Mouse (Mus musculus): ENCODE results near the gene Zfp92. TPM values are rescaled to one million over a fixed set of nuclear protein-coding genes. Genes with fewer than 3 reads are reported as not detected.

The Zfp92 gene
- polyA plus RNA-seq, 1 experiment from 2014 or later: 0.19 TPM

- Histone ChIP-seq H3K9me3 (no peaks in the 10 kb centered on the region), H3K4me3 (no peak overlapping the region), H3K27ac (no peak overlapping the region), H3K4me1 (no peaks in the 10 kb centered on the region), H3K36me3 (replicated peaks) (peaks cover 31% of the 10 kb centered on the region), H3K27me3 (ENCODE audit: poor library complexity, severe bottlenecking) (peaks cover 39% of the 10 kb centered on the region)
- WGBS: 73% methylated on average over 2 of the region's 2 CpGs
- no peak for DNase-seq (ENCODE audit: extremely low spot score, low spot score)
Measured at GRCm38 (mm10) chrX:73441428-73441827, 30.5 kb downstream of the Zfp92 start.

DNA sequence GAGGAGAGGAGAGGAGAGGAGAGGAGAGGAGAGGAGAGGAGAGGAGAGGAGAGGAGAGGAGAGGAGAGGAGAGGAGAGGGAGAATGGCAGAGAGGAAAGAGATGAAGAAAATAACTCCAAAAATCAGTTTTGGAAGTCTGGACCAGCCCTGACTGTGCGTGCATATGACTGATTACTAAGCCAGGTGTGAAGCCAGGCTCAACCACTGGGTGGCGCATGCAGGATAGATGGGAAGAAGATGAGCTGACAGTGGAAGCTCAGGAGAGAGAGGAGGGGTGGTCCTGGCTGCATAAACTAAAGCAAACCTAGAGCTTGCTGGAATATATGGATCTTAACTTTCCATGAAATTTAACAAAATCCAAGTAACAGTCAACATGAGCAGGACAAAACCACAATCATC is 41.1 kb downstream of the Zfp92 start:
- peak; percentile 31 for DNase-seq (ENCODE audit: extremely low spot score, low spot score)
- Histone ChIP-seq H3K4me1 (no peaks in the 10 kb centered on the region), H3K27ac (no peak overlapping the region), H3K27me3 (ENCODE audit: poor library complexity, severe bottlenecking) (peaks cover 27% of the 10 kb centered on the region), H3K4me3 (no peak overlapping the region), H3K36me3 (replicated peaks) (peaks cover 24% of the 10 kb centered on the region), H3K9me3 (no peaks in the 10 kb centered on the region)
- 23% methylated on average over 2 of the region's 2 CpGs for WGBS

- 20% methylated on average over 25 of the region's 26 CpGs for WGBS
- Histone ChIP-seq H3K27ac (peak within 1 kb of the TSS; percentile 81), H3K9me3 (no peaks in the 10 kb centered on the region), H3K36me3 (replicated peaks) (no peaks in the 10 kb centered on the region), H3K27me3 (ENCODE audit: poor library complexity, severe bottlenecking) (peaks cover 12% of the 10 kb centered on the region), H3K4me3 (peak within 1 kb of the TSS; percentile 62), H3K4me1 (peaks cover 9% of the 10 kb centered on the region)
- peak; percentile 88 for DNase-seq (ENCODE audit: extremely low spot score, low spot score)
Measured at GRCm38 (mm10) chrX:73458877-73459392, 48.0 kb downstream of the Zfp92 start, which contains the start of gene Haus7. Gene Haus7, minus strand, starts transcription at chrX:73459044.

DNA sequence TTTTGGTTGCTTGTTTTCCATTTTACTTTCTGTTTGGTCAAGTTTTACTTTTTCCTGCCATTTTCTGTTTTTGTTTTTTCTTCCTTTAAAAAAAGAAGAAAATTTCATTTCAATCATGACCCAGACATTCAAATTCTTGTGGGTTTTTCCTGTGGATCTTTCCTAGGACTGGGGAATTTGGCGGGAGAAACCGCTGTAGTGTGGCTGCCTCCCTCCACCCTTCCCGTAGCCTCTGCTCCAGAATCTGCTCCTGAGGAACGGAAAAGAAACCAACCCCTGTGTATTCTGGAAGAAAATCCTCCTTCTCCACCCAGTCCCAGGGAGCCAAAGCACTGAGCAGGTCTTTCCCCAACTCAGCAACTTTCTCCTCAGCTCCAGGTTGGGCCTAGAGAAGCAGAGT is 49.9 kb downstream of the Zfp92 start:
- 86% methylated on average over 4 of the region's 4 CpGs for WGBS
- Histone ChIP-seq H3K9me3 (no peaks in the 10 kb centered on the region), H3K4me3 (no peak overlapping the region), H3K27me3 (ENCODE audit: poor library complexity, severe bottlenecking) (peaks cover 16% of the 10 kb centered on the region), H3K27ac (no peak overlapping the region), H3K36me3 (replicated peaks) (no peaks in the 10 kb centered on the region), H3K4me1 (peaks cover 9% of the 10 kb centered on the region)
- DNase-seq (ENCODE audit: extremely low spot score, low spot score): no peak

- Histone ChIP-seq H3K27me3 (ENCODE audit: poor library complexity, severe bottlenecking) (peaks cover 51% of the 10 kb centered on the region), H3K9me3 (no peaks in the 10 kb centered on the region), H3K36me3 (replicated peaks) (no peaks in the 10 kb centered on the region), H3K27ac (no peak overlapping the region), H3K4me3 (no peak overlapping the region), H3K4me1 (no peaks in the 10 kb centered on the region)
- WGBS: 69% methylated on average over 9 of the region's 9 CpGs
- no peak for DNase-seq (ENCODE audit: extremely low spot score, low spot score)
Measured at GRCm38 (mm10) chrX:73465483-73466186, 54.7 kb downstream of the Zfp92 start.

DNA sequence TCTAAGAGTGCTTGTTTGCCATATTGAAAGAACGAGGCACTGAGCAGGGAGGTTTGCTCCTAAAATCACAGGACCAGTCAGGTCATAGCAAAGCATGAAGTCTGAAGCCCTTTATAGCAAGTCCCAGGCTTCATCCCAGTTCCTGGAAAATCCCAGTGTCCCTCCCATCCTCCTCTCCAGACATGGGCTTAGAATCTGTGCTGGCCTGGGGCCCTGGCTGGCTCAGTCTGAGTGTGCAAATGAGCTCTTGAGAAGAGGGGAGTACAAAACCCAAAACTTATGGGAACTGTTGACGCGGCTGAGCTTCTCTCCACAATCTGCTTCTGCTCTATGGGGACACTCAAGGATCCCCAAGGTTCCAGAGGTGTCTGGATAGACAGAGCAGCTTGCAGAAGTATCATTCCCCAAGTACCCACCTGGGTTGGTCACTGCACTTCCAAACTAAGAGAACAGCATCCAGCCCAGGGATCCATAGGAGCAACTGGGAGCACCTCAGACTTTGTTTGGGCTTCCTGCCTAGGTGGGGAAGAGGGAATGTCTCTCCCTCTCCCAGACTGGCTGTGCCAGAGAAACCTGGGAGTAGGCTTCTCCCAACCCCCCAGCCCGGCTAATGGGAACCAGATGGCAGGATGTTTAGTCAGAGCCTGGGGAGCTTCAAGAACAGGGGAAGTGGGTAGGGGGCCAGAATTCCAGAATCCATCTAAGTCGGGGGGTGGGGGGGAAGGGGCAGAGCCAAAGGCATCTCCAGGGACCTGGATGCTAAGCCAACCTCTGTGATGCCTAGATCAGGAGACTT is 56.7 kb downstream of the Zfp92 start:
- peak overlapping the region; percentile 66 for H3K27ac ChIP-seq

GRCm38 (mm10) chrX:73468330-73468729 is 57.4 kb downstream of the Zfp92 start:
- Histone ChIP-seq H3K4me3 (no peak overlapping the region), H3K36me3 (replicated peaks) (no peaks in the 10 kb centered on the region), H3K27me3 (ENCODE audit: poor library complexity, severe bottlenecking) (peaks cover 77% of the 10 kb centered on the region), H3K4me1 (no peaks in the 10 kb centered on the region), H3K9me3 (no peaks in the 10 kb centered on the region), H3K27ac (peak overlapping the region; percentile 66)
- 74% methylated on average over 3 of the region's 3 CpGs for WGBS
- no peak for DNase-seq (ENCODE audit: extremely low spot score, low spot score)

More for the DNA sequence above, 56.7 kb downstream of the Zfp92 start:
- DNase-seq (ENCODE audit: extremely low spot score, low spot score): no peak
- WGBS: 72% methylated on average over 5 of the region's 5 CpGs
- Histone ChIP-seq H3K27me3 (ENCODE audit: poor library complexity, severe bottlenecking) (peaks cover 71% of the 10 kb centered on the region), H3K4me1 (no peaks in the 10 kb centered on the region), H3K36me3 (replicated peaks) (no peaks in the 10 kb centered on the region), H3K9me3 (no peaks in the 10 kb centered on the region), H3K4me3 (no peak overlapping the region)

DNA sequence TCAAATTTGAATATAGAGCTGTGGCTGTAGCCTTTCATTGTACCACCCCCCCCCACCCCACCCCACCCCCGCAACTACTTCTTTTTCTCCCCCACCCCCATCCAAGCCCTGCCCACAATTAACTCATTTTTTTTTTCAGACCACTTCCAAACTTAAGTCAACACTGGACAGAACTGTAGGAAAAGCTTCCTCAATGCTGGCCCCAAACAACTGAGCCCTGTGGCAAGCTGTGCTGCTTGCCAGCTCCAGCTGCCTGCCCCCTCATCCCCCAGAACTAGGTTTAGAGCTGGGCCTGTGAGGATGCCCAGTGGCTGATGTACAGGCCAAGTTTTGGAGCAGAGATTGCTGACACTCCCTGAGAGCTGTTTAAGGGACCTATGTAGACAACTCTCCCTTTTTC is 57.9 kb downstream of the Zfp92 start:
- no peaks in the 10 kb centered on the region for H3K36me3 ChIP-seq (replicated peaks)
- DNase-seq (ENCODE audit: extremely low spot score, low spot score): no peak
- WGBS: 70% methylated on average over 1 of the region's 1 CpGs
- peak overlapping the region; percentile 66; the same call in 1 of the 2 replicates for H3K27ac ChIP-seq
- H3K4me1 ChIP-seq: no peaks in the 10 kb centered on the region
- H3K27me3 ChIP-seq (ENCODE audit: poor library complexity, severe bottlenecking): peaks cover 80% of the 10 kb centered on the region
- H3K4me3 ChIP-seq: no peak overlapping the region
- no peaks in the 10 kb centered on the region for H3K9me3 ChIP-seq

DNA sequence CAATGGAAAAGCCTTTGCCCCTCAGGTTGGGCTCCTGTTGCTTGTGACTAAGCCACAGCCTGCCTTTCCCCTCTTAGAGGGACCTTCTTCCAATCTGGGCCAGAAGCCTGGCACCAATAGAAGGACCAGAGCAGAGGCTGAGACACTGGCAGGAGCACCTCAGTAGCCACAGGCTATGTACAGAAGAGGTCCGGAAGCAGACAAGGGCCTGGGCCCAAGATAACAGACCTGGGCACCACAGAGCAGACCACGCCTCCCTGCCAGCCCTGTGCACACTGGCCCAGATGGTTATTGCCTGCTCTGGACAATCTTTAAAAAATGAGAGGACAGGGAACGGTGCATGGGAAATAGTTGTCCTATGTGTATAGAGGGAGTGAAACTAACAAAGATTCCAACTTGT is 60.9 kb downstream of the Zfp92 start:
- no peak for DNase-seq (ENCODE audit: extremely low spot score, low spot score)
- no peak overlapping the region for H3K4me3 ChIP-seq
- H3K27me3 ChIP-seq (ENCODE audit: poor library complexity, severe bottlenecking): peaks cover 95% of the 10 kb centered on the region
- no peaks in the 10 kb centered on the region for H3K36me3 ChIP-seq (replicated peaks)
- H3K4me1 ChIP-seq: peaks cover 8% of the 10 kb centered on the region
- H3K9me3 ChIP-seq: no peaks in the 10 kb centered on the region
- 92% methylated on average over 3 of the region's 3 CpGs for WGBS
- H3K27ac ChIP-seq: no peak overlapping the region

- peaks cover 95% of the 10 kb centered on the region for H3K27me3 ChIP-seq (ENCODE audit: poor library complexity, severe bottlenecking)
- no peak overlapping the region for H3K4me3 ChIP-seq
- peaks cover 8% of the 10 kb centered on the region for H3K4me1 ChIP-seq
- H3K9me3 ChIP-seq: no peaks in the 10 kb centered on the region
- no peaks in the 10 kb centered on the region for H3K36me3 ChIP-seq (replicated peaks)
- DNase-seq (ENCODE audit: extremely low spot score, low spot score): no peak
- H3K27ac ChIP-seq: peak overlapping the region; percentile 62; the same call in 1 of the 2 replicates
- 66% methylated on average over 12 of the region's 12 CpGs for WGBS
Measured at GRCm38 (mm10) chrX:73474340-73475165, 63.7 kb downstream of the Zfp92 start.

- Histone ChIP-seq H3K36me3 (replicated peaks) (no peaks in the 10 kb centered on the region), H3K4me1 (peaks cover 8% of the 10 kb centered on the region), H3K27ac (no peak overlapping the region), H3K27me3 (ENCODE audit: poor library complexity, severe bottlenecking) (peaks cover 96% of the 10 kb centered on the region), H3K4me3 (no peak overlapping the region), H3K9me3 (no peaks in the 10 kb centered on the region)
- WGBS: 87% methylated on average over 1 of the region's 1 CpGs
- no peak for DNase-seq (ENCODE audit: extremely low spot score, low spot score)
Measured at GRCm38 (mm10) chrX:73475658-73476256, 64.9 kb downstream of the Zfp92 start.

- H3K4me1 ChIP-seq: peaks cover 8% of the 10 kb centered on the region
- no peaks in the 10 kb centered on the region for H3K36me3 ChIP-seq (replicated peaks)
- H3K27me3 ChIP-seq (ENCODE audit: poor library complexity, severe bottlenecking): peaks cover 94% of the 10 kb centered on the region
- 67% methylated on average over 2 of the region's 2 CpGs for WGBS
- H3K27ac ChIP-seq: no peak overlapping the region
- H3K4me3 ChIP-seq: no peak overlapping the region
- no peak for DNase-seq (ENCODE audit: extremely low spot score, low spot score)
- H3K9me3 ChIP-seq: no peaks in the 10 kb centered on the region
Measured at GRCm38 (mm10) chrX:73476621-73477020, 65.7 kb downstream of the Zfp92 start.
